Mouse (Mus musculus) R1 (cell line): ENCODE data around the gene Olfr170.
"Not testable (repeated sequence)": the region's sequence is repeated elsewhere in the genome, so short reads cannot be mapped to it uniquely, and the experiment has no call there.

ENCODE experiments used
- DNase-seq: peaks from one replicate; pipeline ENCODE4 v3.0.0-alpha.2; 2018; ENCODE audit warnings: low read depth, low spot score

Olfr170 gene

DNA sequence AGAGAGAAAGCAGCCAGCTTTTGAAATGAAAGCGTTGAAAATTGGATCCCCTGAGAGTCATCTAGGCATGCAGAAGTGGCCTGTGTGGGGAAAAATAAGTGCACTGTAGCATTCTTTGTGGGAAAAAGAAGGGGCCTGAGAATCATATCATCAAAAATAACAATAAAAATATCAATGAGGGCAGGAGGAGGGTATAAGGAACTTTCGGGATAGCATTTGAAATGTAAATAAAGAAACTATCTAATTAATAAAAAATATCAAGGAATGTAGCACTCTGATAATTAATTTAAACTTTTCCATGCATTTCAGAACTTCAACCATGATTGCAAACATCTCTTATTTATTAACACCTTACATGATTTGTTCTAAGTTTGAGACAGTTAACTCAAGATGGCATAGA is at the start of gene Olfr170:
Olfr170 (minus strand) TSS at position 101 of the 400 bp plus-strand sequence.
- not testable (repeated sequence) for DNase-seq

DNA sequence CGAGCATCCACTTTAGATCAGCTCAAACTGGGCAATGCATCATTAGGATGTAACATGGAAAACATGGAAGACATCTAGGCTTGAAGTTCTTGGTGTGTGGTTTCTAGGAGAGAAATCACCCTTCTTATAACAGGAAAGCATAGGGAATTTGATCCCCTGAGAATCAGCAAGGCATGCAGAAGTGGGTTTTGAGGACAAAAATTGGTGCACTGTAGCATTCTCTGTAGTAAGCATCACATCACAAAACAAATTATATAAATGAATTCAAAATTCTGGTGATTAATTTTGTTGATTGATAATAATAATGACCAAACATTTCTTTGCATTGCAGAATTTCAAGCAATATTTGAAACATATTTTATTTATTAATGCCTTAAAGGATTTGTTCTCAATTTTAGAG is 18.1 kb upstream of the Olfr170 start, which contains the start of gene Olfr171:
Olfr171 (minus strand) TSS at position 101 of the 400 bp plus-strand sequence.
- no peak for DNase-seq

DNA sequence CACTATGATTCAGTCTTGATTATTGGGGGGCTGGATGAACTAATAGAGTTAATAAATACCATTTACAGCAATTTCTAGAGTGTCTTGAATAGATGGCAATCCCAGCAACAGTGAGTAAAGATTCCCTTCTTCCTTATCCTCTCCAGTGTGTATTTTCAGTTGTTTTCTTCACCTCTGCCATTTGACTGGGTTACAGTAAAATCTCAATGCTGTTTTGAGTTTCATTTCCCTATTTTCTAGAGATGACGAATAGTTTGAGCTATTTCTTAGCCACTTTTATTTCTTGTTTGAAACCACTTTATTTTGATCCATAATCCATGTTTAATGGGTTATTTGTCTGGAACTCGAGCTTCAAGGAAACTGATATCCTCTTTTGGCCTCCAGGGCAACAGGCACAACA is 8.5 kb downstream of the Olfr170 start:
- DNase-seq = no peak

DNA sequence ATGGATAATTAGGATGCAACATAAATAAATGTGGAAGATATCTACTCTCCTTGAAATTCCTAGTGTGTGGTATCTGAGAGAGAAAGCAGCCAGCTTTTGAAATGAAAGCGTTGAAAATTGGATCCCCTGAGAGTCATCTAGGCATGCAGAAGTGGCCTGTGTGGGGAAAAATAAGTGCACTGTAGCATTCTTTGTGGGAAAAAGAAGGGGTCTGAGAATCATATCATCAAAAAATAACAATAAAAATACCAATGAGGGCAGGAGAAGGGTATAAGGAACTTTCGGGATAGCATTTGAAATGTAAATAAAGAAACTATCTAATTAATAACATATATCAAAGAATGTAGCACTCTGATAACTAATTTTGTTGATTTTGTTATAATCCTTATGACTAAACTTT is 40.0 kb downstream of the Olfr170 start, which contains the start of gene Olfr169:
Olfr169 (minus strand) TSS at position 101 of the 400 bp plus-strand sequence.
- not testable (repeated sequence) for DNase-seq
